Mouse (Mus musculus): ENCODE measurements around the gene Kat6b.
"Not testable (repeated sequence)": the region's sequence is repeated elsewhere in the genome, so short reads cannot be mapped to it uniquely, and the experiment has no call there.

Gene Kat6b

DNA sequence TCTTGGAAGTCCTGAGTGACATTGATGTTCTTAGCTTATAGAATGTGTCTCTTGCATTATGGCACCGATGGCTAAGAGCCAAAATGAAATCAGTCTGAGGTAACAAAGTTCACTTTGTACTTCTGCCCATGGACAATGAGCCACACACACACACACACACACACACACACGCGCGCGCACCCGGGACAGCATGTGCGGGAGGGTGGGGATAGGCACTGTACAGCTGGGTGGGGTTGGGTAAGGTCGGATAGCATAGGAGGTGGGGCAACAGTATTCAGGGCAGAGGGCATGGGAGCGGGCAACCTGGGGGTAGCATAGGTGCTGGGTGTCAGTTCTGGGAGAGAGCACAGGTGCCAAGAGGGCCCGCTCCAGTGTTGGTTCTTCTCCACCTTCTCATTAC is 3.5 kb downstream of the Kat6b start:
- no peak for DNase-seq (ENCODE audit: low spot score in 2 of 2)

DNA sequence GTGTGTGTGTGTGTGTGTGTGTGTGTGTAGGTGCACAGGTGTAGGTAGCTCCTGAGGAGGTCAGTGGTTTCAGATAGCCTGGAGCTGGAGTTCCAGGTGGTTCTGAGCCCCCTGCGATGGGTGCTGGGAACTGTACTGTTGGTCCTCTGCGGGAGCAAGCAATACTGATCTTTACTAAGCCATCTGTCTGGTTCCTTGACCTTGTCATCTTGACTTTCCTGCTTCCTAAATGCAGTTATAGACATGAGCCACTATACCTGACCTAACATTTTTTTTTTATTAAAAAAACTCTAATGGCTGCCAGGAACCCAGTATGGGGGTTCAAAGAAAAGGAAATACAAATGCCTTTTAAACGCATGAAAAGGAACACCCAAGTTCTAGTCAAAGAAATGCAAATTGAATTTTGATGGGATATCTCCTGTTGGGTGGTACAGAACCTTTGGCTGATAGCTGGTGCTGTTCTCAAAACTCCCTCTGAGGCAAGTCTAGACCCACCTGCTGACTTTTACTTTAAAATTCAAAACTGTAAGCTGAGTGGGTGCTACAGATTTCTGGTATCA is 4.8 kb downstream of the Kat6b start:
- no peak for DNase-seq (ENCODE audit: low spot score in 2 of 2)

DNA sequence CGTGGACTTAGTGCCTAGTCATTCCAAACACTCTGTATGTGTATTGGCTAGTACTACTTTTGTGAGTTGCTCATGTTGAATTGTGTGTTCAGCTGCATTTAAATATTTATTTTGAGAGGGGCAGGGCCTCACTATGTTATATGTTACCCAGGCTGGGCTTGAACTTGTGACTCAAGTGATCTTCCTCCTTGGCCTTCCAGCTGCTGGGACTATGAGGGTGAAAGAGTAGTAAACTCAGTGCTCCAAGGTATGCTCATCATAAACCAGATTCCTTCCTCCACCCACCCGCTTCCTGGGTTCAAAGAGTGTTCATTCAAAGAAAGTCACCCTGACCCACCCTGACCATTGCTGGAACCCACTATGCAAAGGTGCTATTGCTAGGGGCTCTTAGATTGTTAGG is 5.9 kb downstream of the Kat6b start:
- not testable (repeated sequence) for DNase-seq (ENCODE audit: low spot score in 2 of 2)

DNA sequence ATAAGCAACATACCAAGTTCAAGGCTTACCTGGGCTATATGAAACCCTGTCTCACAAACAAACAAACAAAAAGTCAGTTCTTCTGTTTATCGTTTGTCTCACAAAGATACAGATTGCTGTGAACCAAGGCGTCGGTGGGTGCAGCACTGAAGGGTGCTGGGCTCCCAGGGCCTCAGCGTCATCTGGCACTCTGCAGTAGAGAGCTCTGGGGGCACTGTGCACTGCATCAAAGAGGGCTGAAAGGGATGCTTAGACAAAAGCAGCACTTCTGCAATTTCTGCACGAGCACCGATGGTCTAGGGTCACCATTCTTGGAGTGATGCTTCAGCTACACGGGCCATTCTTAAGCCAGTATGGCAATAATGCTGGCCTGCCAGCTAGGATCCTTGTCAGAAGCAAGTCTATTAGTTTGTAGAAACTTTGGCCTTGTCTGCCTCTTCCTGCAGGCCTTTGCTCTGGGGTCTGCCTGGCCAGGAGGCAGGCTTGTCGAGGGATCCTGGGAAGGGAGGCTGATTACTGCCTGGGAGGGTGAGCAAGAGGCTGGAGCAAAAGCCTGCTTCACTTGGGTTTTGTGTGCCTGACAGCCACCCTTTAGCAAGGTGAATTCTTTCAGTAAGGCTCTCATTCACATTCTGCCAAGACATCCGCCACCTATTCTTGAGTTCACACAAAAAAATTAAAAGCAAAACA is 7.3 kb downstream of the Kat6b start:
- not testable (repeated sequence) for DNase-seq (ENCODE audit: low spot score in 2 of 2)

DNA sequence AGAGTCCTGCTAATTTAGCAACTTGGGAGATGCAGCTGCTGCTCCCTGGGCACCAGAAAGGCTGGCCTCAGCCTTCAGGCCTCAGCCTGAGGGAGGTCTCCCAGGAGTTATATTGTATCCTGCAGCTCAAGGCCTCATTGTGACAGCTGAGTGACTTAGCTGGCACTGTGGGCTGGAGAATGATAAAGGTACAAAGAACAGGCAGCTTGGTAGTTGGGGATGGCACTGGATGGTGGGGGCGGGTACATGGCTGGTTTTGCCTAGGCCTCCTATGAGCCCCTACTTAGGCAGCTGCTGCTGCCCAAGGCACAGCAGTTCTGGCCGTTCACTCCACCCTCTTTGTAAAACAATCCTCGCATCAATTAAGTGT is 7.9 kb downstream of the Kat6b start:
- no peak for DNase-seq (ENCODE audit: low spot score in 2 of 2)

DNA sequence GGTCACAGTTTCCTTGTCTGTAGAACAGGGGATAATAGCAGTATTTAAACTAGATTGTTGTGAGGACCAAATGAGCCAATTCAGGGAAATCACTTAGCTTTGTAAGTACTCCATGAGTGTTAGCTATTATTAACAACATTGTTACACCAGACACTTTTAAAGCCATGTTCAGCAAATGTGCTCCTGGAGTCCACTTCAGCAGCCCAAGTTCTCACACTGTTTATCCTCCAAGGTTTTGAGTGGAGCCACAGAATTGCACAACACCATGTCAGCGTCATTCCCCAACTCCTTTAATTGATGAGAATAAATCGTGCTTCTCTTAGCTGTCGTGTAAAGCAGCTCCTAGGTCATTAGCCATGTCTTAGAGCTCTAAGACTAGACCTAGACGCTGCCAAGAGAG is 8.9 kb downstream of the Kat6b start:
- no peak for DNase-seq (ENCODE audit: low spot score in 2 of 2)

DNA sequence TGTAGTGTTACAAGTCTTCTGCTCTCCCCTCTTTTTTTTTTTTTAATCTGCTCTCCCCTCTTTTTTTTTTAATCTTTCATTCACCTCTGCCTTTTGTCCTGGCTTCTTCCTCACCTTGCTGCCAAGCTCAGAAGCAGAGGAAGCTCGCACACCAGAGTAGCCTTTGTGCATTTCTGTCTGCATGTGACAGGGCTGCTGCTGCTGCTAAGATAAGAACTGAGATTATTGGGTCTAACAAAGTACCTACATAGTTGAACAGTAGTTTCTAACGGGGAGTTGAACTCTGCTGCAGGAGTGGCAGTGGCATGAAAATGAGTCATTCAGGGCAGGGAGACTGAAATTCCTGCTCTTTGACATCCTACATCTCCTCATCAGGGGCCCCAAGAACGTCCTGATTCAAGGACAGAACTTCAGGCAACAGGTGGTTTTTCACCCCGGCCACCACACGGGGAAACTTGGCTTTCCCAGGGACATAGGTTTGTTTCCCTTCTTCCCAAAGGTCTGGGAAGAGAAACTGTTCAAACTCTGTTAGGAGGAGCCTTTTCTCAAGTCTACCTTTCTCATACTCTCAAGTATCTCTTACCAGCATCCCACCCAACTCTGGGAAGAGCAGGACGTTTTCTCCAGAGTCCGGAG is 17.2 kb downstream of the Kat6b start:
- DNase-seq (ENCODE audit: low spot score in 2 of 2): peak in 1 of 2 experiments; percentile 16

DNA sequence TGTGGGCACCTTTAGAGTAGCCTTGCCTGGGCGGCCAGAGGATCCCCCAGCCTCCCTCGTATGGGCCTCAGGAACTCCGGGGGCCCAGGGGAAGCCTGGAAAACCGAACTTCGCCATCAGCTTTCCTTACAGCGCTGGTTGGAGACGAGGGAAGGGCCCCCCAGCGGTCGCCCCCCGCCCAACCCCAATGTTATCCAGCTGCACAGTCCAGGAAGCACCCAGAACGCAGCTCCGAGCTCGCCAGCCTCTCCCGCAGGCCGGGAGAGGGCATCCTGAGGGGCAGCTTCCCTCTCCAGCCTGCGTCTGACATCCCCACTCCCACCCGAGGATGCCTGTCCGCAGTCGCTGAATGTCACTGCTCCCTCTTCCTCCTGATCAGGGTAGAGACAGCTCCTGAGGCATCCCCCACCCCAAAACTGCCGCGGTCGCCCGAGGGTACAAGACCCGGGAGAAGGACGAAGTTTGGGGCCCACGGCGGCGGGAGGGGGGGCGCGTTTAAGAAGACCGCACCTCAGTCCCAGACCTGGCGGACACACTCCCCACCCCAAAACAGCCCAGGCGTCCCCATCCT is 17.9 kb downstream of the Kat6b start:
- peak in 1 of 2 experiments; percentile 22 for DNase-seq (ENCODE audit: low spot score in 2 of 2)

DNA sequence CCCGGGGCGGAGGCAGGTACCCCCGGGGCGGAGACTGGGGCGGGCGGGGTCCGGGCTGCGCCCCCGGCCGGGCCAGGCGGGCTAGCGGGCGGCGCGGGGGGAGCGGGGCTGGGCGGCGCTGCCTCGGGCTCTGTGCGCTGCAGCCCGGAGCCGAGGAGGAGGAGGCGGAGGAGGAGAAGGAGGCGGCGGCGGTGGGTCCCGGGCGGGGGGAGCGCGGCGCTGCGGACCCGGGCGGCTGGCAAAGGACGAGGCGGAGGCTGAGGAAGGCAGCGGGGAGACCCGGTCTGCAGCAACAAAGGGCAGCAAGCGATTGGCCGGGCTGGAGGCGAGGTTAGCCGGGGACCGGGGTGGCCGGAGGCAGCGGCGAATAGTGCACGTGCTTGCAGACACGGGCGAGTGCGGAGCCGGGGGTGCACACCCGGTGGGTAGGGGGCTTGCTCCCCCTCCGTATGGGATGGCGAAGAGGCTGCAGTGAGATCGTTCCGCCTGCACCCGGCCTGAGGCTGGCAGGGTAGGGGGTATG is 18.5 kb downstream of the Kat6b start:
- peak; percentile 56 to 75 for DNase-seq (ENCODE audit: low spot score in 2 of 2)

DNA sequence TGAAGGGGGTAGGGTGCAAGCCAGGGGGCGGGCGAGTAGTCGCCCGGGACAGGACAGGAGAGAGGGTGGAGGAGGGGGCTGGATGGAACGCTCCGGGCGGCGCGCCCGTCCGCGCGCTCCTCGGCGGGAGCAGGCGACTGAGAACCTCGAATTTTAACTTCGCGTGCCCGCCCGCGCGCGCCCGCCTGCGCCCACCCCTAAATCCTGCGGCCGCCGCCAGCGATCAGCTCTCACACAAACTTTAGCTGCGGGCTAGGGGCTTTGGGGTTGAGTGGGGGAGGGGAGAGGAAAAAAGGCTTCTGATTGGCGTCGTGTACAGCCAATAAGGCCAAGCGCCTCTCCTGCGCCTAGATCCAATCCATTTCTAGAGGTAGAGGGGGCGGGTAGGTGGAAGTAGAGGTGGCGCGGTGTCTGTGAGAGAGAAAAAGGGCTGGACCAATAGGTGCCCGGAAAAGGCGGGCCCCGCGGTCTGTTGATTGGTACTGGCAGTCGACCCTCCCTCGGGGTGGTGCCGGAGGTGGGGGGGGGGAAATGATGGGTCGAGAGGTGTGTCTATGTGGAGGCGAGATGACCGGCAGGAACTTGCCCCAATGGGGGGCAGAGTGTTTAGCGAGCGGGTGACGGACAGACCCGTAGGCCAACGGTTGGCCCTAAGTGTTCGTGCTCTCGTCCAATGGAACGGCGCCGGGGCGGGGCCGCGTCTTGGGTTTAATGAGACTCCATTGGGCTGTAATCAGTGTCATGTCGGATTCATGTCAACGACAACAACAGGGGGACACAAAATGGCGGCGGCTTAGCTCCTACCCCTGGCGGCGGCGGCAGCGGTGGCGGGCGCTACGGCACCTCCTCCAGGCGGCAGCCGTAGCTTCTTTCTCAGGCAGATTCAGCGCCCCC is 19.2 kb downstream of the Kat6b start:
- peak; percentile 97 to 100 for DNase-seq (ENCODE audit: low spot score in 2 of 2)

DNA sequence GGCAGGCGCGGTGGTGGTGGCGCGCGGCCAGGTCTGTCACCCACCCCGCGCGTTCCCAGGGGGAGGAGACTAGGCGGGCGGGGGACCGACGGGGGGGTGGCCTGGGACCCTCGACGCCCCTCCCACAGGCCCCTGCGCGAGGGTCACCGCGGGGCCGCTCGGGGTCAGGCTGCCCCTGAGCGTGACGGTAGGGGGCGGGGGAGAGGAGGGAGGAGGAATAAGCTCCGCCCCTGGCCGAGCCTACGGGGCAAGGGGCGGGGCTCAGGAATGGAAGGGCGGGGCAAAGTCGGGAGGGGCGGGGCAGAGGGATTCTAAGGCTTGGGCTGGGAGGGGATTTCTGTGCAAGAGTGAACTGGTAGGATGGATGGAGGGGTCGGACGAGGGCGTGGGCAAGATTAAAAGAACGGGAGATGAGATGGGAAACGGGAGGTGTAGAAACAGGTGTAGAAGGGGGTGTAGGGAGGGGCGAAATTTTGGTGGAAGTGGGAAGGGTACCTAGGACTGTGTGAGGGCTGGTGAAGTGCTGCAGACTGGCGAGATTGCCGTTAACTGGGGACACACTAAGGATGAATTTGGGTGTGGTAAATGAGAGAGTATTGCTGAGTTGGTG is 19.9 kb downstream of the Kat6b start:
- peak; percentile 75 to 79 for DNase-seq (ENCODE audit: low spot score in 2 of 2)

DNA sequence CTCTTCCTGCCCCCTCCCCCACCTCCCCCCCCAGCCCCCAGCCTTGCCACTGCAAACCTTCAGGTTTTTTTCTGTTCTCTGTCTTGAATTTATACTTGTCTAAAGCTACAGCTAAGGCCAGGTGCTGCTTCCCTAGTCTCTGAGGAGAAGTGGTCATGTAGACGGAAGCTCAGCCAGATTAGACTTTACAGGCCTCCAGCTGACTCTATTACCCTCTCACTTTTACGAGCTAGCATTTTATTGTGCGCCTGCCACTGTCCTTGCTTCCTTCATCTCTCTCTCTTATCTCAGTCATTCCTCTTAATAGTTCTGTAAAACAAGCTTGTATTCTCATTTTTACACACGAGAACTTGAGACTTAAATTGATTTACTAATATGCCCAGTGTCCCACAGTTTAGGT is 23.8 kb downstream of the Kat6b start:
- no peak for DNase-seq (ENCODE audit: low spot score in 2 of 2)

DNA sequence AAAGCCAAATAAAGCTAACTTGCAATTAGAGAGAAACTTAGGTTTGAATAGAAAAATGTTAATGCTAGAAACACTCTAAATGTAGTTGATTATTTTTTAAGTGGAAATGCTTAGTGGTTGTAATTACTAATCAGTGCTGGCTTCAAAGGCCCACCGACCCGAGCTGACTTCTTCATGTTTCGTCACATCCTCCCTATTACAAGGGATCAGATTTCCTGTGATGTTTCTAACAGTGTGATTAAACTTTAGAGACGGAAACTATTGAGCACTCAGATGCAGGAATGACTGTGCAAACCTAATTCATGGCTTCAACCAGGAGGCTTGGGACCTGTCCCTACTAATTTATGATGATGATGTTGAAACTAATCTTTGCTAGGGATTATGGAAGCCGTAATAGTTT is 25.8 kb downstream of the Kat6b start:
- no peak for DNase-seq (ENCODE audit: low spot score in 2 of 2)

DNA sequence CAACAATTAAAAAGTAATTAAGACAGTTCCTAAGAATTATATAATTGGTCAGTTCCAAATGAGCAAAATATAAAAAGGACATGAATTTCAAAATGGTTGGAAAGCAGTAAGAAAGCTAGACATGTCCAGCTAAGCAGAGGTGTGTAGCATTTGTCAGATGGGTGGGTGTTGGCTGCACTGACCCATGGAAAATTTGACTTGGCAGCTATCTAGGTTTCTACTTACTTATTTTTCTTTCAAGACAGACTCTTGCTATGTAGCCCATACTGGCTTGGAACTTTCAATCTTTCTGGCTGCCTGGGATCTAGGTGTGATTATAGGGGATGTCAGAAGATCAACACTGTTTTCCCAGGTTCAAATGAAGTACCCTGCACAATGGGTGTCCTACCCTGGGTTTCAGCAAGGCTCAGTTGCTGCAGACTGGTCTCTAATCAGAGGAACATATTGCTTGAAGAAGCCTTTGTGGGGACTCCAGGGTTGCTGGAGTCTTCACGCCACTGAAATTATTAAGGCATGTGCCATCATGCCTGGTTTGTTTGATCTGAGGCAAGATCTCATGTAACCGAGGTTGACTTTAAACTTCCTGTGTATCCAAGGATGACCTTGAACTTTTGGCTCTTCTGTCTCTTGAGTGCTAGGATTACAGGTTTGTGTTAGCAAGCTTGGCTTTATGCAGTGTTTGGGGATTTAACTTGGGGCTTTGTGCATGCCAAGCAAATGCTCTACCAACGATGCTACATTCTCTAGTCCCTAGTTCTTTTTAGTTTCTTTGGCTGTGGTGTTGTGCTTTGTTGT is 28.1 kb downstream of the Kat6b start:
- no peak for DNase-seq (ENCODE audit: low spot score in 2 of 2)

DNA sequence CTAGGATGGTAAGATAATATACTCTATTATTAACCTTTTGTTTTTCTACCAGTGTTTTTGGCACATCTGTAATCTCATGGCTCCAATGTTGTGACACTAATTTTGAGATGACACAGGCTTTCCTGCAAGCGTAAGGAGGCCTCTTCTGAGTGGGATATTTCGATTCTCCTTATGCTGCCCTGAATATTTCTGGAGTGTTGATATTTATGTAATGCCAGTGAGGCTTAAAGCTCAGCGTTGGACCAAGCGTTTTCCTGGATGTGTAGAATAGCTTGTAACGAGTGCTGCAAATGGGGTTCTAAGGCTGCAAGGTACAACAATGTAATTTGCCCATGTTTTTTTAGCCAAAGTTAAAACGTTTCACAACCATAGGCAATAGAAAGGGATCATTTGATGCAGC is 30.2 kb downstream of the Kat6b start:
- DNase-seq (ENCODE audit: low spot score in 2 of 2): no peak

DNA sequence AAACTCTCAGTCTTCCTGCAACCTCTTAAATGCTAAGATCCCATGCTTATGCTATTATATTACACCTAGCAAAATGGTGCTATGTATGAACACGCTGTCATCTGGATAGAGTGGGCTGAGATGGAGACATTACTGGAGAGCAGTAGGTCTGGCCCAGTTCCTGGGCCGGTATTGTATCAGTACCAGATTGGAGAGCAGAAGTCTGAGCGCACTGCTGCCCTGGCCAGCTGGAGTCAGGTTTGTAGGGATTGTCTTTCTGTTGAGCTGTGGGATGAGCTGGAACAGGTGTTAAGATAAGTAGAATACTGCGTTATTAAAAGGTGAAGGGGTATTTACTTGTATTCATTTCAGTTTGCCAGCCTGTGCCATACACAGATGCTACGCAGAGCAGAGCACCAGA is 34.3 kb downstream of the Kat6b start:
- no peak for DNase-seq (ENCODE audit: low spot score in 2 of 2)

DNA sequence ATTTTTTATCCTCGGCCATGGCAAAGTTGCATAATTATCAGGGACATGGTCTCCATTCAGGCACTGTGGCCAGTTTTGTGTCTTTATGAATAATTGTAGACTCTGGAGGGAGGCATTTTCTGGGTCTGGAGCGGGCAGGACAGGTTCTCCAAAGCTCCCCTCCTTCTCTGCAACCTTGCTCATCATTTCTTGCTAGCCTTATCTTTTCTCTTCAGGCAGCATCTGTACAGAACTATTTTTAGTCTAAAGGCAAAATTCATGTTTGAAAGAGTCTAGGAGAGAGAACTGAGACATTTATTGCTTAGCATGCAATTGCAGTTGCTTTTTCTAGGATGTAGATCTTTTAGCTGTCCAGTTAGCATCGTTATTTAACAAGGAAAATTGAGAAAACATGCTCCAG is 38.1 kb downstream of the Kat6b start:
- DNase-seq (ENCODE audit: low spot score in 2 of 2): no peak

DNA sequence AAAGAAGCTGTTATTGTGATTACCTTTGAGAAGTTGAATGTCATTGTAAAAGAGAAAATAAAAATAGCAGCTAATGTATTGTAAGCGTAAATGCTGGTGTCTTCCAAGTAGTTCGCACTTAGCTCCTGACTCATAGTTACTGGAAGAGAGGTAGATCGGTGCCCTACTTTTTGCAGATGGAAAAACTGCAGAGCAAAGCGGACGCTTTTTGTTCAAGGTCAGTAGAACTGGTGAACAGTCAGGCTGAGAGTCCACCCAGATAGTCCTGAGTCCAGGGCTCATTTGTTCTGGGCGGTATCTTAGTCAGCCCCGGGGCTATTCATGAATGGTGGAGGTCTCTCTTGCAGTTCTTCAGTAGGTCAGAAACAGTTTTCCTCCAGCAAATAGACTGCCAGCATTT is 39.3 kb downstream of the Kat6b start:
- DNase-seq (ENCODE audit: low spot score in 2 of 2): no peak

DNA sequence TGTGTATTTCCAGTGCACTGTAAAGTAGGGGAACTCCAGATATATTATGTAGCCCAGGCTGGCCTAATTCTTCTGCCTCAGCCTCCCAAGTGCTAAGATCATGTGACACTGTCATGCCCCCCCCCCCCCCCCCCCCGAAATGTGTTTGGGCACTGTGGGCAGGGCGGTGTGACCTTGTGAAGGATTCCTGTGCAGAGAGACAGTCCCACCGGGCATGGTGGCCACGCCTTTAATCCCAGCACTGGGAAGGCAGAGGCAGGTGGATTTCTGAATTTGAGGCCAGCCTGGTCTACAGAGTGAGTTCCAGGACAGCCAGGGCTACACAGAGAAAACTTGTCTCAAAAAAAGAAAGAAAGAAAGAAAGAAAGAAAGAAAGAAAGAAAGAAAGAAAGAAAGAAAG is 40.3 kb downstream of the Kat6b start:
- not testable (repeated sequence) for DNase-seq (ENCODE audit: low spot score in 2 of 2)

DNA sequence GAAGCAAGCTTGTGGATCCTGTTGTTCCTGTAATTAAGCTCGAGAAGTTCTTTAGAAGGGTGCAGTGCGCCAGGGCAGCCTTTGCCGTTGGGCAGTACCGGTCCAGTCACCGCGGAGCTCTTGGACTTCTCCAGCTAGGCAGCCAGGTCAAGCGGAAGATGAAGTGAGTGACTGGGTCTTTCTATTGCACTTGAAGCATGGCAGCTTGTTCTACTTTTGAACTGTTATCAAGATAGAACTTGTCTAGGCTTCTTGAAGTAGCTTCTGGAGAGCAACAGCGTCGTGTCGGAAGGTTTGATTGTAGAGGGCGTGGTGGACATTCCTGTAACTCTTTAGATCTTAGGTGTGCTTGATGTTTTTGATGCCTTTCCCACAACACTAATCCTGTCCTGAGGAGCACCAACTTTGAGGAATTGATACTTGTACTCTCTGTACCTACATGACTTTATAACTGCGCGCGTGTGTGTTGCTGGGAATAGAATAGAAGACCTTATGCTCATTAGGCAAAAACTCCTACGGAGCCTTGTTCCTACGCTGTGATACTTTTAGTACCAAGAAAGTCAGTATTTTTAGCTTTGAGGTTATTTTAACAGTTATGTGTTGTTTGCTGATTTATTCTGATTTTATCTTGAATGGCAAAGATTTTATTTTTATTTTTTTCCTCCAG is 41.2 kb downstream of the Kat6b start:
- DNase-seq (ENCODE audit: low spot score in 2 of 2): peak in 1 of 2 experiments; percentile 44

All from urinary bladder, adult 18-20 months (tissue).